8 mouse cellular contexts compared by ENCODE assay signal in genomic region chr4:129276453-129276865, GRCm38 (mm10). TPM values are rescaled to one million over a fixed set of nuclear protein-coding genes. Genes with fewer than 3 reads are reported as not detected.
A peak's percentile ranks its signal among the peaks of the same experiment; 100 is the strongest.
DNase-seq lines count a peak whose midpoint lies in the region; ATAC-seq and TF ChIP-seq lines count a peak whose summit lies in the region.

No protein-coding gene starts in this region.

- 1% methylated on average over 18 of the region's 18 CpGs for WGBS in hindbrain, embryonic 15.5 days

- DNase-seq in Patski (ENCODE audit: low read depth, low spot score), result no peak
- DNase-seq in cerebellum, adult 9-10 months, result peak; percentile 100
- peak; percentile 82 to 89 for DNase-seq in frontal cortex, postnatal 10 days (ENCODE audit: low spot score in 2 of 2)
- DNase-seq in layer of hippocampus, postnatal 25 days (ENCODE audit: extremely low spot score in 1 of 2, low spot score in 1 of 2), result peak; percentile 95 to 99
- peak; percentile 96 for DNase-seq in lung, postnatal 25 days (ENCODE audit: low spot score)
- DNase-seq in retina, postnatal 1 day, result peak; percentile 94
- peak; percentile 89 to 92 for DNase-seq in thymus, postnatal 36 days

- H3K9ac ChIP-seq in hindbrain, embryonic 15.5 days, result no peak overlapping the region

- CTCF ChIA-PET in Patski (lab: Charles Lee), result interaction anchor here (0.6 to 1.9 kb wide), 16 partner anchors 9 to 152 kb away, joined by 3 to 8 read pairs (median 4); partner anchors contain the start of gene C77080

- no peak for ATAC-seq in Patski
- ATAC-seq in hindbrain, embryonic 15.5 days (ENCODE audit: low FRiP score, low read depth), result 0 out of 2 replicates have a peak, but pooled peaks have one; percentile 42

- H3K27ac ChIP-seq in hindbrain, embryonic 15.5 days (replicated peaks), result no peak overlapping the region

- H3K9me3 ChIP-seq in hindbrain, embryonic 15.5 days, result no peaks in the 10 kb centered on the region

- no peaks in the 10 kb centered on the region for H3K27me3 ChIP-seq in Patski
- no peaks in the 10 kb centered on the region for H3K27me3 ChIP-seq in hindbrain, embryonic 15.5 days

- peaks cover 2% of the 10 kb centered on the region; the same call in 1 of the 2 replicates for H3K4me1 ChIP-seq in hindbrain, embryonic 15.5 days (replicated peaks)

- in situ Hi-C loops in Patski (cut with MboI; ENCODE audit: low pct_unique_long_range_greater_than_20kb), result loop anchor here (5.0 to 10.0 kb wide), 2 partner anchors 64 to 142 kb away; partner anchors contain the start of gene Fndc5

- peak; percentile 99 for TF ChIP-seq CTCF in Patski (IDR thresholded peaks at IDR 0.05)

- no peak overlapping the region for H3K4me2 ChIP-seq in hindbrain, embryonic 15.5 days

- POLR2A ChIA-PET in Patski (lab: Charles Lee), result interaction anchor here (0.6 to 1.0 kb wide), 2 partner anchors 80 to 87 kb away, joined by 3 to 4 read pairs; partner anchors contain the start of genes S100pbp and Yars

- H3K36me3 ChIP-seq in hindbrain, embryonic 15.5 days, result no peaks in the 10 kb centered on the region

- no peak overlapping the region for H3K4me3 ChIP-seq in hindbrain, embryonic 15.5 days

RNA-seq across cellular contexts. Expression of gene Sync, which starts 11.0 kb away (rescaled TPM):
- polyA plus RNA-seq in Patski (2021), result 4.9 TPM
- 1.5 and 1.6 TPM in 2 replicates for polyA plus RNA-seq in hindbrain, embryonic 15.5 days (2015; fragmentation: Nextera tagmentation; extraction: Ambion mirVana)
- total RNA-seq in layer of hippocampus, postnatal 25 days (2021), result 1 to 10 TPM in 1 of 2 experiments, under 1 TPM in 1; 0.79 to 1.3 TPM

RNA-seq across cellular contexts. Expression of gene C77080, which starts 15.3 kb away (rescaled TPM):
- 47.3 TPM for polyA plus RNA-seq in Patski (2021)
- 8.3 and 9.5 TPM in 2 replicates for polyA plus RNA-seq in hindbrain, embryonic 15.5 days (2015; fragmentation: Nextera tagmentation; extraction: Ambion mirVana)
- total RNA-seq in layer of hippocampus, postnatal 25 days (2021), result 1 to 10 TPM; 7.5 to 7.7 TPM

RNA-seq across cellular contexts. Expression of gene Rbbp4, which starts 58.7 kb away (rescaled TPM):
- polyA plus RNA-seq in Patski (2021), result 150 TPM
- 245 and 264 TPM in 2 replicates for polyA plus RNA-seq in hindbrain, embryonic 15.5 days (2015; fragmentation: Nextera tagmentation; extraction: Ambion mirVana)
- 100 to 1,000 TPM; 111 to 133 TPM for total RNA-seq in layer of hippocampus, postnatal 25 days (2021)

RNA-seq across cellular contexts. Expression of gene Zbtb8os, which starts 59.0 kb away (rescaled TPM):
- polyA plus RNA-seq in Patski (2021), result 68.4 TPM
- polyA plus RNA-seq in hindbrain, embryonic 15.5 days (2015; fragmentation: Nextera tagmentation; extraction: Ambion mirVana), result 18.1 and 24.6 TPM in 2 replicates
- 10 to 100 TPM; 30.5 to 33.9 TPM for total RNA-seq in layer of hippocampus, postnatal 25 days (2021)
